Mouse (Mus musculus): ENCODE data around the gene Mal. TPM values are rescaled to one million over a fixed set of nuclear protein-coding genes. Genes with fewer than 3 reads are reported as not detected.

The Mal gene
- 0.35 TPM for polyA plus RNA-seq (2017; shearing (Covaris generic))

DNA sequence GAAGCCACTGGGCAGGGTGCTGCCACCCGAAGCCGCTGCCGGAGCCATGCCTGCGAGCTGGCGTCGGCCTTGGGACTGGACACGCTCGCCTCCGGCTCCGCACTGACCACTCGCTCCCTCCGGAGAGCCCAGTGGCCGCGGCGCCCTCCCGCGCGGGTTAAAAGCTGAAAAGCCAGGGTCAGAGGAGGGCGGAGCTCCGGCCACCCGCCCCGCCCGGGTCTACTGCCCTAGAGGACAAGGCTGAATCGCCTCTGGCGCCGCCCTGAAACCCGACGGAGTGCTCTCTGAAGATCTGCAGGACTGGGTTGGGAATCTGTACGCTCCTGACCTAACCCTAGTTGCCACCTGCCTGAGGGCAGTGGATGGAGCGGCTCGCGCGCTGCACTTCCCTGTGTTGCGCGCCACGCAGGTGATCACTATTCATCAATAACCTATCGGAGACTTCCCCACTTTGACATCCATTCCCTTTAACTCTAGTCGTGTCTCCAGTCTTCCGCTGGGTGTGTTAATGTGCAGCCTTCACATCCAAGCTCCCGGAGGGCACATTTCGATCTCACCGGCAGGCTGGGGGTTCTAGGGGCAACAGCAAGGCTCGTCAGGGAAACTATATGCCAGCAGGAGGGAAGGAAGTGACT is at the start of gene Mal:
Gene Mal, minus strand, starts transcription at position 610 of the 635 bp plus-strand sequence.

DNA sequence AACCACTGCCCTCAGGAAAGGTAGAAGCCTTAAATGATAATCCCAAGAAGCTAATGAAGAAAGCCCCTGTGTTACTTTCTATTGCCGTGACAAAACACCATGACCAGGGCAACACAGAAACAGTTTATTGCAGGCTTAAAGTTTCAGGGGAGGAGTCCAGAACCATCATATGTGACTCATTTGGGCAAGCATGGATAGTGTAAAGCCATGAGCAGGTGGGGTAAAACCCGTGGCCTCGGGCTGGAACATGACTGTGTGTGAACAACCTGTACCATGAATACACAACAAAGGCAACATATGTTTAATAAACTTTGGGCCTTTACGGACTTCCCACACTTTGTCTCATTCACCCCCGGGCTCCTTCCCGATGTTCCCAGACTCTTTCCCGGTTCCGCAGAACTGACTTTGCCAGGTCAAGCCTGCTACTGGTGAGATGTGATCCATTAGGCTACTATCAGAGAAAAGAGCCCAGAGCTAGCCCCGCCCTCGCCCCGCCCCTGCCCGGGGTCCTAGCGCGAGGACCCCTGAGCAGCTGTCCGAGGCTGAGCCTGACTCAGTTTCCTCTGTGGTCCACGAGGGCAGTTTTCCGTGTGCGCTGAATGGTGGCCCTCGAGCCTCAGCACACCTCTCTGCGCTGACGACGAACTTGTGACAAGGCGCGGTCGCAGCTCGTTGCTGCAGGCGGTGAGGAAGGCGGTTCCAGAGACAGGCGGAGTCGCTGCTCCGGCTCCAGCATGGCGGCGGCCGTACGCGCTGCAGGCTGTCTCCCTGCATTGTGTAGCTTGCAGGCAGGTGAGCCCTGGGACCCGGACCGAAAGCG is 69.6 kb downstream of the Mal start, which contains the start of the genes Zfp661 and Mrps5:
Gene Zfp661, minus strand, starts transcription at position 401 of the 820 bp plus-strand sequence.
Gene Mrps5, plus strand, starts transcription at position 529 of the 820 bp plus-strand sequence.

Other genes starting within 250 kb of the Mal start
- 0.57 TPM for gene Gpat2, start 231.5 kb downstream of the Mal start, polyA plus RNA-seq (2017; shearing (Covaris generic))
- 22.9 TPM for gene Fahd2a, start 212.1 kb downstream of the Mal start, polyA plus RNA-seq (2017; shearing (Covaris generic))
- 0.35 TPM for gene Kcnip3, start 134.6 kb downstream of the Mal start, polyA plus RNA-seq (2017; shearing (Covaris generic))
- gene Prom2, start 115.2 kb downstream of the Mal start, polyA plus RNA-seq (2017; shearing (Covaris generic)): 0.18 TPM
- gene Zfp661, start 69.6 kb downstream of the Mal start, polyA plus RNA-seq (2017; shearing (Covaris generic)): 2.9 TPM
- 89.2 TPM for gene Mrps5, start 69.5 kb downstream of the Mal start, polyA plus RNA-seq (2017; shearing (Covaris generic))
- gene Mall, start 73.2 kb upstream of the Mal start, polyA plus RNA-seq (2017; shearing (Covaris generic)): not detected
- 1.4 TPM for gene Nphp1, start 132.2 kb upstream of the Mal start, polyA plus RNA-seq (2017; shearing (Covaris generic))
- gene Mtln, start 135.8 kb upstream of the Mal start, polyA plus RNA-seq (2017; shearing (Covaris generic)): 14.0 TPM
- gene Bub1, start 175.2 kb upstream of the Mal start, polyA plus RNA-seq (2017; shearing (Covaris generic)): 0.41 TPM
- 3.9 TPM for gene Acoxl, start 182.2 kb upstream of the Mal start, polyA plus RNA-seq (2017; shearing (Covaris generic))